Mouse (Mus musculus) left cerebral cortex, adult 8-10 months (tissue): Measurements from ENCODE around the gene AC131692.1. TPM values are rescaled to one million over a fixed set of nuclear protein-coding genes. Genes with fewer than 3 reads are reported as not detected.

Experiments used
- DNase-seq, 2 experiments: peaks; one replicate each; pipeline ENCODE4 v3.0.0; 2022; ENCODE audit warnings: low spot score in 2 of 2
- total RNA-seq, 4 experiments: library from RNA; stranded (reverse); gene quantifications; 2 replicates each; pipeline ENCODE4 v1.2.4; 2022

The AC131692.1 gene
- total RNA-seq: not detected

DNA sequence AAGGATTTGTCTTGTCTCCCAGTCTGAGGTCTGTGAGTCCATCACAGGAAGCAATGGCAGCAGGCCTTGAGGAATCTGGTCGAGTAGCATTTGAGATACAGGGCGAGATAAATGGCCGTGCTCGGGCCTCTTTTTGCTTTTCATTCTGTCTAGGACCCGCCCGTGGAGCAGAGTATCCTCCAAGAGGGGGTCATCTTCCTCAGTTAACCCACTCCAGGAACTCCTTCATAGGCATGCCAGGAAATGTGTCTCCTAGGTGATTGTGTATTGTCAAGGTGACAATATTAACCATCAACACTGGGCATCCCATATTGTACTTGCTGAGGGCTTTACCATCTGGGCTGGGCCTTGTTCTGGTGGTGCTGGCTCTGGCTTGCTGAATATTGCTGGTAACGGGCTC lies at the start of gene AC131692.1:
Gene AC131692.1 (plus strand): TSS at position 301 of the 400 bp plus-strand sequence.
- no peak for DNase-seq

DNA sequence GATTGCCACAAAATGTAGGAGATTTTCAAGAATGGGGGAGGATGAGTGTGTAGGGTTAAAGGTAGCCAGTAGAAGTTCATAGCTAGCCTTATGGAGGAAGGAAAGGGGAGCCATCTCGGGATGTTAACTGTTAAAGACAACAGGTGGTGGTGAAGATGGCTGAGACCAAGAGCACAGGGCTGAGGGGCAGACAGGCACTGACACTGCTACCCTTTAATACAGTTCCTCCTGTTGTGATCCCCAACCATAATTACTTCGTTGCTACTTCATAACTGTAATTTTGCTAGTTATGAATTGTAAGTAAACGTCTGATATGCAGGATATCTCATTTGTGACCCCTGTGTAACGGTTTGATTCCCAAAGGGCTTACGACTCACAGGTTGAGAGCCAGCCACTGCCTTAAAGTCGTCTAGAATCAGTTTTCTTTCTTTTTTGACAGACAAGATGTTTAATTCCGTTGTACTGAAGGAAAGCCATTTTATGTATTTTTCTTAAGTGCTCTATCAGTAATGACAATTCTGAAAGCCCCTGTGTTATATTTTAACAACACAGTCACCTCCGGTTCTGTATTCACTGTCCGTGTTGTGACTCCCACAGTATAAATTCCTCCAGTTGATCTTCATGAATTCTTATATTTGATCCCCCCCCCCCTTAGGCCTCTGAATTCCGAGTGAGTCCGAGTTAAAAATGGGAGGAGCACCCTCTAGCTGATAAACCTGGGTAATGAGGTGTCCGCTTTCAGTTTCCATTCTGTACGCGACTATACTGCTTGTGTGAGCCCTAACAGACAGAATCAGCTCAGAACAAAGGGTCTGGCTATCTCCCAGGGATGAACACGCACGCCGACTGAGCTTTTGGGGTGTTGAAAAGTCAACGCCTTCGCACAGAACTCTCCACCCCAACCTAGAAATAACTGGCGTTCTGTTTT lies 48.6 kb upstream of the AC131692.1 start:
- no peak for DNase-seq

DNA sequence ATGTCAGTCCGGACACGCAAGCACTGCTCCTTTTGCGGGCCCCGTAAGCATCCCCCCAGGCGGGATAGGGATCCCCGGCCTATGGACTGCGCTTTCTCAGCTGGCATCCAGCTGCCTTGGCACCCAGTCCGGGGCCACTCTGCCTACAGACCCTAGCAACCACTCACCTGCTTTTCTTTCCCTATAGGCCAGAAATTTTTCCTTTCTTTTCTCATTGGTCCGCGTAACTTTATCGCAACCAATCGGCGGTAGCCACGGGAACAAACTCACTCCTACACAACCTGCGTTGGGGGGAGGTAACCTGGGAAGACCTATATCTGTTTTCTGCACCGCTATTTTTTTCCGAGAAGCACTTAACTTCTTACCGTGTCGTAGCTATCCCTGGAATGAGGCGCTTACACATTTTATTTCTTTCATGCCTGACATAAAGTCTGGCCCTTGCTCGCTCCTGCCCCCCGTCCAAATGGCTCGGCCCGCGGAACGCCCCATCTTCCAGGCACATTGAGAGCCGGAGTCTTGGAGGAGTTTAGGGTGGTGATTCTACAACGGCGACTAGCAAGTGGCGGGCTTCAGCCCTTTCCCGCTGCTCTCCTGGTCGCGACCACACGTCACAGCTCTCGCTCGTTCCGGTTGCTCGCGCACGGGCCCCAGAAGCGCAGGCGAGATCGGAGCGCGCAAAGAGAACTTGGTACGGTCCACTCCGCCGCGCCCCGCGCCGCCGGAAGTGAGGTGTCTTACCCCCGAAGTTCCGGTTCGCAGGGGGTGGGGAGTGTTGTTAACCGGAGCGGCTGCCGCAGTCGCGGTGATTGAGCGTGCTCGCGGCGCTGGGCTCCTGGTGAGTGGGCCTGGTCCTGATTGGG lies 47.7 kb upstream of the AC131692.1 start, which contains the start of gene Syvn1:
Gene Syvn1 (plus strand): TSS at position 283 of the 860 bp plus-strand sequence.
- peak; percentile 87 to 92 for DNase-seq

DNA sequence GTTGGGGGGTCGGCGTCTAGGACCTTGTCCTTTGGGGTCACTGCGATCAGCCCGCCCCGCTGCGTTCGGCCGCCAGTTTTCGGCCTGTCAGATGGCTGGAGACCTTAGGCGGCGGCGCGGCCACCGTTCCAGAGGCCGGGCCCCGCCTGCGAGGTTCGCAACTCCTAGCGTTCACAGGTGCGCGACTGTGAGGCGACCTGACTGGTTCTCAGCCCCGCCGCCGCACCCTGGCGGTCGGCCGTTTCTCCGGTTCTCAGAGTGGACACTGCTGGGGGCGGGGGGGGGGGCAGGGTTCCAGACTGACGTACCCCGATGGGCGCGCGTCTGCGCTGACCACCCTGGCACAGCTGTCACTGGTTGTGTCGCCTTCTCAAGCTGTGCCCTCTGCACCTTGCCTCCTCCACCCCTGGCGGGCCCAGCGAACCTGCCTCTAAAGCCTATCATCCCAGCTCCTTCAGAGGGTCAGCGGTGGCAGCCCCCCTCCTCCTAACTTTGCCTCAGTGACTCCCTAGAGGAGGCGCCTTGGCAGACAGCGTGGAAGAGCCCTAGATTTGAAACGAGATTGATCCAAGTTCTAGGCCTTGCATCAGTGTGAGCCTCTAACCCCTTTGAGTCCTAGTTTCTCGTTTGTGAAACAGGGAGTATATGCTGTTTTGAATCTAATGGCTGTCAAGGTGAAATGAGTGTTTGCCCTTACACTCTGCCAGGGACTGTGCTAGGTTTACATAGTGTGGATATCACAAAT lies 46.9 kb upstream of the AC131692.1 start:
- DNase-seq: no peak

DNA sequence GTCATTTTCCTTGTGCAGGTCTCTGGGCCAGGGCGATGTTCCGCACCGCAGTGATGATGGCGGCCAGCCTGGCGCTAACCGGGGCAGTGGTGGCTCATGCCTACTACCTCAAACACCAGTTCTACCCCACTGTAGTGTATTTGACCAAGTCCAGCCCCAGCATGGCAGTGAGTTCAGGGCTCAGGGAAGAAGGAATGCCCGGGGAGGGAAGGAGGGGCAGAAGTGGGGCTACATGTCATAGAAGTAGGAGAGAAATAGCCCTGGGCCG lies 46.4 kb upstream of the AC131692.1 start:
- no peak for DNase-seq

DNA sequence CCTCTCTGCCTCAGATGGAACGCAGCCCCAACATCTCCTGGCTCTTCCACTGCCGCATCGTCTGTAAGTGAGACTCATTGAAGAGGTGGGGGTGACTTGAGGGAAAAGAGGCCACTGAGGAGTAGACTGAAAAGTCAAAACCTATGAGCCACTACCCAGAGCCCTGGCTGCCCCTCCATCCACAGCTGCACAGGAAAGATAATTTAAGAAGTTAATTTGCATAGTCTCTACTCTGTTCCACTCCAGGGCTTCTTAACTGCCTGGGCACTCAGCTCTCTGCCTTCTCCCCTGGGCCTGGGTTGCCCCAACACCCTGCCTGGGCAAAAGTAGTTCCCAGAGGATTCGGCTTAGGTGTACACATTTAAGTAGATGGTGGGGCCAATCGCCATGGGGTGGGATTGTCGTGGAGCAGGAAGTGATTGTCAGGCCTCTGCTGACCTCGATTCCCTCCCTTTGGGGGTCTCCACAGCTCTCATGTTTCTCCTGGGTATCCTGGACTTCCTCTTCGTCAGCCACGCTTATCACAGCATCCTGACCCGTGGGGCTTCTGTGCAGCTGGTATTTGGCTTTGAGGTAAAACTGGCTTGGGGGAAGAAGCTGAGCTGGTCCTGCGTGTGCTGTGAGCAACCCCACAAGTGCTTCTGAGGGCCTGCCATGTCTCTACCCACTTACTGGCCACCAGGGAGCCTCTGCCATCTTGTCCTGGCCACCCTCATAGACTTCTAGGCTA lies 45.4 kb upstream of the AC131692.1 start:
- DNase-seq: no peak

DNA sequence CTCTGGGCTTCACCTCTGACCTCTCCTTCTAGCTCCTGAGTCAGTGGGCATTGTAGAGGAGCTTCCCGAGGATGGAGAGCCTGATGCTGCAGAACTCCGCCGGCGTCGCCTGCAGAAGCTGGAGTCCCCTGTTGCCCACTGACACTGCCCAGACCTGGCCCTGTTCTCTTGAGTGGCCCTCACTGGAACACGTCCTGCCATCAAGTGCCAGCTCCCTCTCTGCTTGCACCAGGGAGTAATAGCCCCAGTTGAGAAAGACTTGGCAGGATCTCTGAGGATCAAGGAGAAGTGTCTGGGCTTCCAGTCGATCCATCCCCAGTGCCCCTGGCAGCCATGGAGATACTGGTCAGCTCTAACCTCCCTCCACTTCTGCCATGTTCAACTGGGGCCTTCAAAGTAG lies 41.7 kb upstream of the AC131692.1 start:
- no peak for DNase-seq

DNA sequence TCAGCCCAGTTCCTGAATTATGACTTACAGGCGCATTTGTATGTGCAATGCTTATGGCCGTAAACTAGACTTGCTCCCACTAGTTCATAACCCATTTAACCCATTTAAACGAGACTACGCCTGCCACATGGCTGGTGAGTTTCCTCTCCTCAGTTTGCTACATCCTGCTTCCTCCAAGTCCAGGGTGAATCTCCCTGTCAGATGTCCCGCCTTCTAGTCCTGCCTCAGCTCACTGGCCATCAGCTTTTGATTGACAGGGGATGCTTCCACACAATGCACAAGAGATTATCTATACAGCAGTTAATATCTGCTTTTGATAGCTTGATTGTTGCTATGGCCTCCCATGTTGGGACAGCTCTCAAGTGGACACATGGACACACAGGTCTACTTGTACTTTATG lies 39.9 kb upstream of the AC131692.1 start:
- DNase-seq: no peak

DNA sequence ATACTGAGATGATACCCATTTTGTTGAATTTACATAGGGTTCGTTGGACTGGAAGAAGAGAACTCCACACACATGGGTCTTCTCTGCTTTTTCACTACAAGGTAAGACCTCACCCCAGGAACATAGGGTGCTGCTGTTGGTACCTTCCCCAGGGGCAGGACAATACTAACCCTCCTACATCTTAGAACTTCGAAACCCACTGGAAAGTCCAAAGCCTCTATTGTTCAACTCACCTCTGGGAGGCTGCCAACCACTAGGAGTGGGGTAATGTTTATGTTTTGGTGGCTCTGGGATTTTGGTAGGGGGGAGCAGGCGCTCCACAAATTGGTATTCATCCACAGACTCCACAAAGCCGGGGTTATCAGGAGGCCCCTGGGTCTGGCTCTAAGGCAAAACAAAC lies 37.5 kb upstream of the AC131692.1 start:
- DNase-seq: no peak

DNA sequence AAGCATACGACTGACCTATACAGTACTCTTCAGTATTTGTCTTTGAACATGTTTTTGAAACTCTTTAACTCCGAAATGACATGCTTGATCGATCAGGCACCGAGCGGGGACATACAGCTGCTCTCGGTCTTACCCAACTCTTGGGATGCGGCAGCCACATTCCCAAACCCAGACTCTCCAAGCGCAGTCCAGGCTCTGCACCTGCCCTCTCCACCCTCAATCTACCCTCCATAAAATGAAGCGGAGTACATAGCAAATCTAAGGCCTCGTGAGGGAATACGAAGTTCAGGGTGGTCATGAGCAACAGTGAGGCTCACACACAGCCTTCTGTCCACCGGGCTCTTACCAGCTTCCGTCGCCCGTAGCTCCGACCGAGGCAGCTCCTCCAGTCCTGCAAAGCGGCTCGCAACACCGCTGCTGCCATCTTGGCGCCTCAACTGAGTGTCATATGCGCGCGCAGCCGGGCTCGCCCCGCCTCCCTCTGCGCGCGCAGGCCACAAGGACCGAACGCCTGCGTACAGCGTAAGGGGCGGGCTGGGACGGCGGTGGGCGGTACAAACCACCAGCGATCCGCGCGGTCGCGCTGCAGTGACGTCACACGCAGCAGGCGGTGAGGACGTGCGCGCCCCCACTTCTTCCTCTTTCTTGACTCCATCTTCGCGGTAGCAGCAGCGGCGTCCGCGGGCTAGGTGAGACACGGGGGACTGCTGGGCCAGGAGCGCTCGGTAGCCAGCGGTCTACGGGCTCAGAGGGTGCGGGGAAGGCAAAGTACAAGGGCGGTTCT lies 36.7 kb upstream of the AC131692.1 start, which contains the start of the genes Mrpl49 and Fau:
Gene Mrpl49 (minus strand): TSS at position 473 of the 784 bp plus-strand sequence.
Gene Fau (plus strand): TSS at position 532 of the 784 bp plus-strand sequence.
- peak; percentile 97 to 99 for DNase-seq

DNA sequence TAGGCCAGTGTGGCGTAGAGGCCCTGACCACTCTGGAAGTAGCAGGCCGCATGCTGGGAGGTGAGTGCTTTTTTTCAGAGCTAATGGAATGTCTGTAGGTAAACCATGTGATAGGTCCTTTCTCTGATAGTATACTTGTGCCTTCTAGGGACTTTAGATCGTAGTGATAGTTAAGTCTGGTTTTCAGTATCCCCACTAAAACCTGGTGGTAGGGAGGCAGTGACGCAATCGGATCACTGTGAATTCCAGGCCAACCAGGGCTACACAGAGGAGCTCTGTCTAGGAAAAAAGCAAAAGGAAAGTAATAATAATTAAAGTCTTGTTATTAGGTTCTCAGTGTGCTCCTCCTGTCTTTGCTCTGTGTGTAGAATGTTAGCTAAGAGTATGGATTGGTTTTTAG lies 35.7 kb upstream of the AC131692.1 start:
- no peak for DNase-seq

DNA sequence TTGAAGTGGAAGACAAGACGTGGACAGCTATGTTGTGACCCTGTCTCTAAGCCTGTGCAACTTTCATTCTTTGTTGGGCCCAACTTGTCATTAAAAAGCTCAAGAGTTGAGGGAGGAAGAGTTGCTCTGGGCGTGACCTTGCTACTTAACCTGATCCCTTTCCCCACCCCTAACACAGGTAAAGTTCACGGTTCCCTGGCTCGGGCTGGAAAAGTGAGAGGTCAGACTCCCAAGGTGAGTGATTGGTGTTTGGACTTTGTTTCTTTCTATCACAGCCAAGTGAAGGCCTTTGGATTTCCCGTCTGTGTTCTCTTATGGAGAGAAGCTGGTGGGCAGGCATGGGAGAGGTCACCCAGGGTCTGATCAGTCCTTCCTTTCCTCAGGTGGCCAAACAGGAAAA lies 35.3 kb upstream of the AC131692.1 start:
- no peak for DNase-seq

DNA sequence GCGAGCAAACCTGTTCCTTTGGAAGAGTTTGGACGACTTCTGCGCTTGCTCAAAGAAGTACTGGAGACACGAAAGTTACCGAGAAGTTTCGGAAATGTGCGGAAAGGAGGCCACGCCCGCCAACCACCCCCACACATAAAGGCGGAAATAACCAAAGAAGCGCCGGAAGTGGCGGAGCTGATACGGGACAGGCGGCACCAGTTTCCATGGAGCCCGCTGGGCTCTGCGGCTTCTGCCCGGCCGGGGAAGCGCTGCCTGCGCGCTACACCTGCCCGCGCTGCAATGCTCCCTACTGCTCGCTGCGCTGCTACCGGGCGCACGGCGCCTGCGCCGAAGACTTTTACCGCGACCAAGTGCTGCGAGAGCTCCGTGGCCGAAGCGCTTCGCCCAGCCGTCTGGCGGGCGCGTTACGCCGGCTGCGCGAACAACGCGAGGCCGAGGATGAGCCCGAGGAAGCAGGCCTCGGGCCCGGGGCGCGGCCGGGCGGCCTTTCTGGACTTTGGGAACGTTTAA lies 33.1 kb upstream of the AC131692.1 start, which contains the start of gene Znhit2:
Gene Znhit2 (plus strand): TSS at position 172 of the 513 bp plus-strand sequence.
- DNase-seq: peak; percentile 83 to 92

DNA sequence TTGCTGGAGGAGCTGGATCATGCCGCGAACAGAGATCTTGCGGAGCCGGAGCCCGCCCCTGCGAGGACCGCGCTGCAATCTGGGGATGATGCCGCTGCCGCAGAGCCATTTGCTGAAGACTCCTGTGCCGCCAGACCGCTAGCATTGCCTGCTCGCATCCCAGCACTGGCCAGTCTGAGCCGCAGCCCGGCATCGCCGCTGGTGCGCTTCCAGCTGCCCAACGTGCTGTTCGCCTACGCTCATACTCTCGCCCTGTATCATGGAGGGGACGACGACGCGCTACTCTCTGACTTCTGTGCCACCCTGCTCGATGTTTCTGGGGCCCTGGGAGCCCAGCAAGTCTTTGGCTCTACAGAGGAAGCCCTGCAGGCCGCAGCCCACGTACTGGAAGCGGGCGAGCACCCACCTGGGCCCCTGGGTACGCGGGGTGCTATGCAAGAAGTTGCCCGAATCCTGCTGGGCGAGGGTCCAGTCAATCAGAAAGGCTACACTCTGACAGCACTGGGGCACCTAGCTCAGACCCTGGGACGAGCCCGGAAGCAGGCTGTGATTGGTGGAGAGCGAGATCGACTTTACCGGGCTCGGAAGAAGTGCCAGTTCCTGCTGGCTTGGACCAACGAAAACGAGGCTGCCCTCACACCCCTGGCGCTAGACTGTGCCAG lies 32.4 kb upstream of the AC131692.1 start:
- no peak for DNase-seq

DNA sequence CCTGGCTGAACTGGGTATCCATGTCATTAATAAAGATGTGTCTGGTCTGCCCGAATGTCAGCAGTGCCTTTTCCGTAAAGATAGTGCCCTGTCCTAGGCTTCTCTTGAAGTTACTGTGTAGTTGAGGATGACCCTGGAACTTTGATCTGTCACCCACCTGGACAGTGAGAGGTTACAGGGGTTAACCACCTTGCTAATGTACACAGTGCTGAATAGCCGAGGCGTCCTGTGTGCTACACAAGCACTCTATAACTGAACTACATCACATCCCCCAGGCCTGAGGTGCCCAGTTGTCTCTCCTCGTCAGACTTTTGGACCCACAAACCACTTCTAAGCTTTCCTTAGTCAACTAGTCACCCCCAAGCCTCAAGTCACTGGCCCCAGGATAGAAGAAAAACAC lies 31.8 kb upstream of the AC131692.1 start:
- DNase-seq: no peak

DNA sequence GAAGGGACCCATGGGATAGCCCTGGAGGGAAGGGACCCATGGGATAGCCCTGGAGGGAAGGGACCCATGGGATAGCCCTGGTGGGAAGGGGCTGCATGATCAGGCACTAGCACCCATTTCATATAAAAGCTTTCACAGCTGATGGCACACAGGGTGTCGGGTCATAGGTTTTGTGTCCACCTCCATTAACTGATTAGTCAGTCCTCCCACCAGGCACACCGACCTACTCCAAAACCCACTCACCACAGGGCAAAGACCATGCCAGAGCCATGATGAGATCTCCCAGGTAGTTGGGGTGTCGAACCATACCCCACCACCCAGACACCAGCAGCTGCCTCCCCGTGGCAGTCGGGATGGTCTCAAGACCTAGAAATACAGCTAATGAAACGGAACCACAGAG lies 31.1 kb upstream of the AC131692.1 start:
- DNase-seq: no peak

DNA sequence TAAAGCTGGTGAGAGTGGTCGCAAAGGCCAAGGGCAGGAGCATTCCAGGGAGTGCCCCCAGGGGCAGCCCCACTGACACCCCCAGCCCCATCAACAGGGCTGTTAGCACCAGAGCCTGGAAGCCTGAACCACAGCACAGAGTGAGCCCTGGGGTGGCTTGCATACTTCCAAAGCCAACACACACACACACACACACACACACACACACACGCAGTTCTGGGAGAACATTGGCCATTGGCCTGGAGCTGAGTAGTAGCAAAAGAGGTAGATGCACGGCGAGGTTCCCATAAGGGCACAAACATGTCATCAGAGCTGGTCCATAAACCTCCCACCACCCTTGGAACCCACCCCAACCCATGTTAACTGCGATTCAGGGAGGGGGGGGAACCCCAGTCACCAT lies 27.6 kb upstream of the AC131692.1 start:
- no peak for DNase-seq

DNA sequence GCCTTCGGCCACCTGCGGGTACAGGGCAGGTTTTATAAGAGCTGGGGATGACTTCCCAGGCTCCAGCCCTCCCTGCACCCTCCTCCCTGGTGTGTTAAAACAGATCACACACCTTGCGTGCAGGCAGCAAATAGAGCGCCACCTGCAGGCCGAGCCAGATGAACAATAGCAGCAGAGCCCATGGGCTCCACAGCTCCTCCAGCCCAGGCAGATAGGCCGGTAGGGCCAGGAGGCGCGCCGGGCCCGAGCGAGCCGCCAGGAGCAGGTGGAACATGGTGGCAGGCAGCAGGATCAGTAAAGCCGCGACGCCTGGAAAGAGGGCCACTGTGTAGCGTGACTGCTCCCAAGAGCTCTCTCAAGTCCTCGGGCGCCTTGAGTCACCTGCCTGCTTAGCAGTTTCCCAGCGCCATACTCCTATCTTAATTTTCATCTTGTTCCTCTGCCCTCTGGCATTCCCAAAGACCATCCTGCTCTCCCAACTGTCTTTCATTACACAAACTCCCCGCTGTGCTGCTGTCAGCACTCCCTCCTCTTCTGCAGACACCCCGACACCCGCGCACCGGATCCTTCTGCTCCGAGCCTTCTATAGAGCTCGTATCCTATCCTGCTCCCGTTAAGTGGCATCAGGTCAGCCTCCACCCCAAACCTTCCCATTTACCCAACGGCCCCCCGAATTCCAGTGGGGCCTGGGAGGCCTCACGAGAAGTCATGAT lies 27.1 kb upstream of the AC131692.1 start:
- DNase-seq: peak; percentile 60 to 80
